Mouse (Mus musculus): ENCODE results near the gene Spib.

Gene Spib

DNA sequence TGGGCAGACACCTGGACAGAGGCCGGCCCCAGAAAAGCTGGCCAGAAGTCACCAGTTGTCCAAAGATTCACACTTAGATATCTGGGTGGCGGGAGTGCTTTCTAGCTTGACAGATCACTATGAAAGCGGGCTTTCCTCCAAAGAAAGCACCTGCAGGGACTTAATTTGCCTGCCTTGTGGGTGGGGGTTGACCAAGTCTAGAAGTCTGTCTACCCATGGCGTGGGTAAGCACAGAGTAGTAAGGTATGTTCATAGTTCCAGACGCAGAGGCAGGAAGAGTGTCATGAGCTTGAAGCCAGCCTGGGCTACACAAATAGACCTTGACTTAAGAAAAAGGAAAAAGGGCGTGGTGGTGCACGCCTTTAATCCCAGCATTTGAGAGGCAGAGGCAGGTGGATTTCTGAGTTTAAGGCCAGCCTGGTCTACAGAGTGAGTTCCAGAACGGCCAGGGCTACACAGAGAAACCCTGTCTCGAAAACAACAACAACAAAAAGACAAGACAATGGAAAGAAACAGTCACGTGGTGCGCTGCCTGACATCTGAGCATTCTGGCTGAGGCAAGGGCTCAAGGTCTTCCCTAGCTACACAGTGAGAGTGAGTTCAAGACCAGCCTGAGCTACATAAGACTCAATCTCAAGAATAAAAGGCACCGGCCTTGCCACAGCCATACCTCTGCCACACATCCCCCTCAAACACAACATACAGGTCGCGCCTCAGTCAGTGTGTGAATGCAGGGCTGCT is 5.3 kb downstream of the Spib start:
- no peak for DNase-seq (ENCODE audit: low spot score)

DNA sequence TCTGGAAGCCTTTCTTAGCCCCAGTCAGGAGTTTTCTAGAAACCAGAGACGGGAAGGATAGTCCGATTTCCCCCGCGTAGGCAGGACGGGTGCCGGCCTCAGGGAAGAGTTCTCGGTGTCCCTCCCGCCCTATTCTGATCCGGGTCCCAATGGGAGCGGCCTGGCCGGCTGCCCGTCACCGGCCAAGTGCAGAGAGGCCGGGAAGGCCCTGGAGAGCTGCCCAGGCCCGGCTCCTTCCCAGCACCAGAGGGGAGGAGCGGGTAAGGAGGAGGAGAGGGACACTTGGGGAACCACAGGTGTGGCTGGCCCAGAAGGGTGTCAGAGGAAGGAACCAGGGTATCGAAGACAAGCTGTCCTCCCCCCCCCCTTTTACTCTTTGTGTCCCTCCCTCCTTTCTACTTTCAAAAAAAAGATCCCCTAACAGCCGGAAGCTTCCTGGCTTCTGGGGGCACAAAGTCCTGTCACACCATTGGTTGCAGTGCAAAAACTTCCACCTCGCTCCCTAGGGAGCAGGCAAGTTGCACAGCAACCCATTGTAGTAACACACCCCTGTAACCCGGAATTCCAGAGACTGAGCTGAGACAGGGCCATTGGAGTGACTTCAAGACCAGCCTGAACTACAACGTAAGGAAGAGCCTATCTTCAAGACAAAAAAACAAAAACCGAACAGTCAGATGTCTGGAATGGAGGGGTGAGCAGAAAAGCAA is 6.6 kb downstream of the Spib start:
- peak; percentile 91 for DNase-seq (ENCODE audit: low spot score)

DNA sequence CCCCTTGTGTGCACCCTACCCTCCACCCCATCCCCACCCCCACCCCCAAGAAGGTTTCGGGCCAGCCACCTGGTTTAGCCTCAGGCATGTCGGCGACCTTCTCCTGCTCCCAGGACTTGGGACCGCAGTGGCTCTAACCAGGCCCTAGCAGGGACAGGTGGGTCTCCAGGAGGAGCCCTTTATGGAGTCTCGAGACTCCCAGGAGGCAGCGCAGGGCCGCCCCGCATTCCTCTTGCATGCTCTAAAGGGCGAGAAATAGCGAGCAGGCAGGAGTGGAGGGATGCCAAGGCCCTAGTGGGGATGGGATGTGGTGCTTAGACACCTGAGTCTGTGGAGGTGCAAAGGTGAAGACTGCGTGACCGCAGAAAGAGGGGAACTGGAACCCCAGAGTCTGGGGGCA is 7.4 kb downstream of the Spib start, which contains the start of gene Mybpc2:
Gene Mybpc2 (minus strand): TSS at position 155 of the 400 bp plus-strand sequence.
- no peak for DNase-seq (ENCODE audit: low spot score)

DNA sequence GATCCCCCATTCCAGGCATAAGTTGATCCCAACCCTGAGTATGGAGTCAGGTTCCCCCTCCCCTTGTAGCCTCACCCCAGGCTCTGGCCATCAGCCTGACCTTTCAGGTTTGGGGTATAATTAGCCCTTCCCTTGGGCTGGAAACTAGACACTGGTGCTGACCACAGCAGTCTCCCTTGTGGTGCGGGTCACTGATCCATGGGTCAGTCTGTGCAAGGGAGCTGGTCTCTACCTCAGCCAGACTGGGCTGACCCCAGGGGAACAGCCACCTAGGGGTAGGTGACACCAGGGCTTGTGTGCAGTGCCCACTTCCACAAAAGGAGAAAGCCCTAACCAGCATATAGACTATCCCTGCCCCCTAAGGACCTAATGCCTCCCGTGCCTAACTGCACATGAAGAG is 8.8 kb downstream of the Spib start:
- no peak for DNase-seq (ENCODE audit: low spot score)

DNA sequence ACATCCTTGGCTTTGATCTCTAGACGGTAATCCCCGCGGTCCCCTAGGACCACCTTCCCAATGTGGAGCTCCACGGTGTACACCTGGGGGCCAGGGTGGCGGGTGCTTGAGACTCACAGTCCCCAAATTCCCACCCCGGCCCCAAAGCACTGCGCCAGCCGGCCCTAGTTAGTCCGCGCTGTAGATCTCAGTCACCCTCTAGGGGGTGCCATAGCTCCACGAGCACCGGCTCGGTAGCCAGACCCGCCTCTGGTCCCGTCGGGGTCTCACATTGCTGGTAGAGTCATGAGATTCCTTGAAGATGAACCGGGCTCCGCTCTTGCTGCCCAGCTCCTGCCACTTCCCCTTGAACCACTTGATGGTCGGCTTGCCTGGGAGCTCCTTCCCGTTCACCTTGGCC is 10.2 kb downstream of the Spib start:
- DNase-seq (ENCODE audit: low spot score), result peak; percentile 65

DNA sequence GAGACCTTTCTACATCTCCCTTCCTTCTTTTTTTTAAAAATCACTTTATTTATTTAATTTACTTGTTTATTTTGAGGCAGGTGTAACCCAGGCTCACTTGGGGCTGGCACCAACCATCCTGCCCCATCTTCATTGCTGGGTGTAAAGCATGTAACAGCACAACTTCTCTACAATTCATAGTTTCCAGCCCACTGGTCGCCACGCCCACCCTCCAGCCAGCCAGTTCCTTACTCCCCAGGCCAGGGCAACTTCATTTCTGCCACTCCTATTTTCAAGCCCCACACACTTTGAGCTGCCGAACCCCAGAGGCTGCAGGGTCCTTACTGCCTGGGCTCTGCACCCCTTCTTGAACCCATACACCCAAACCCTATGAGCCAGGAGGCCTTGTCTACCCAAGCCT is 10.9 kb downstream of the Spib start:
- DNase-seq (ENCODE audit: low spot score), result no peak

DNA sequence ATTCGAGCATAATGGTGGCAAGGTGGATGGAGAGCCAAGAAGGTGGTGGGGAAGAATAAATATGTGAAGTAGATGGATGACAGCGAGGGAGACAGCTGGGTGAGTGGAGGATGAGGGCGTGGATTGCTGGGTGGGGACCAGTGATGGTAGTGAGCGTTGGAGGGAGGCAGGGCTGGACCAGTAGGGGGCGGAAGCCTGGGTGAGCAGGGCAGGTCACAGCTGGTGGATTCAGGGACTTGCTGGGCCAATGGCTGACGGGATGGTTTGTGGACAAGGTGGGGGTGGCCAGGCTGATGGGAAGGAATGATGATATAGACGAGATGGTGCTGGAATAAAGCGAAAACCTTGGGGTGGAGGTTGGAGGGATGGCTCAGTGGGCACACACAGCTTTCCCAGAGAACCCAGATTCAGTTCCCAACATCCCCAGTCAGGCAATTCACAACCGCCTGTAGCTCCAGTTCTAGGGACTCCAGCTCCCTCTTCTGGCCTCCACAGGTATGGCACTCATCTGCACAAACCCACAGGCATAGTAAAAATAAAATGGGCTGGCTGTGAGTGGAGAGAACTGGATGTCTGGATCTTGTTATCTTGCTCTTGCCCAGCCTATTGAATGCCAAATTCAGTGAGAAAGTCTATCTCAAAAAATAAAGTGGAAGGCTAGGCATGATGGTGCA is 12.5 kb downstream of the Spib start:
- no peak for DNase-seq (ENCODE audit: low spot score)

DNA sequence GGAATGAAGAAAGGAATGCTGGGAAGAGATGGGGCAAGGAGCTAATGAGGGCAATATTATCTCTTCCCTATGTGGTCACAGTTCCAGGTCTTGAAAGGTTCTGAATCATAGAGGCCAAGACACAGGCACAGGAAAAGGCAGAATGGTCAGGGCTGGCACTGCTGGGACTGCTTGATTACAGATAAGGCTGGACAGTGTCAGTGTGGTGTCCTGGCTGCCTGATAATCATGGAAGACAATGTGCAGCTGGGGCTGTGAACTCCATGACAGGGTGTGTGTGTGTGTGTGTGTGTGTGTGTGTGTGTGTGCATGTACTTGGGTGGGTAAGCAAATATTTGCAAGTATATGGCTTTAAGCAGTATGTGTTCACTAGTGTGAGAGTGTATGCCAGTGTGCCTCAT is 24.4 kb downstream of the Spib start:
- no peak for DNase-seq (ENCODE audit: low spot score)

DNA sequence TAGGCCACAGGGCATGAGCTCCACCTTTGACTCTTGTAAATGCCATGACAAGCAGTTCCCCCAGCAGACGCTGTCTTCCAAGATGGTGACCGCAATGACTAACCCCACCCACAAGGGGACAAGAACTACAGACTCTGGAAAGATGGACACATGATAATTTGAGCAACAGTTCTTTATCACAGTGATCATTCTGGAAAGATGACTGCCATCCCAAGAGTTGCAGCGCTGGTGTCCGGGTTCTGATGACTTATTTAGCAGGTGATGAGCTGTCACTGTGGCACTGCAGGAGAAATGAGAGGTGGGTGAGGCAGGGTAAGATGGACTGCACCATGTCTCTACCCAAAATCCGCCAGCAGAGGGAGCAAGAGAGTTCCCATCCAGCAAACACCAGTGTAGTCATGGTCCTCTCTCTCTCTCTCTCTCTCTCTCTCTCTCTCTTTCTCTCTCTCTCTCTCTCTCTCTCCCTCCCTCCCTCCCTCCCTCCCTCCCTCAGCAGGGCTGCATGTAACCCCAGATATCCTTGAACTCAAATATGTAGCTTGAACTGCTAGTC is 30.2 kb downstream of the Spib start:
- peak; percentile 58 for DNase-seq (ENCODE audit: low spot score)

DNA sequence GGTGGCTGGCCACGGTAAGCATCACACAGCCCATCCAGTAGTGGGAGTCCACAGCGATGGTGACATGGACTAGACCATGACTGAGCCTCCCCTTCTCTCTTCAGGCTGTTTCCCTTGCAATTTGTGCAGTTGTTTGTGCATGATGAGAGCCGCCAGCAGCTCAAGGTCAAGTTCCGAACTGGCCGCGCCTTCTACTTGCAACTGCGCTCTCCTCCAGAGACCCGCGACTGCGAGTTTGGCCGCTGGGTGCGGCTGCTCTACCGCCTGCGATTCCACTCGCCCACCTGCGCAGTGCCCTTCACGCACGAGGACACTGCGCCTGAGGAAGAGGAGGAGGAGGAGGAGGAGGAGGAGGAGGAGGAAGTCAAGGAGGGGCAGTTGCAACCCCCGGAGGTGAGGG is 31.8 kb downstream of the Spib start:
- no peak for DNase-seq (ENCODE audit: low spot score)

DNA sequence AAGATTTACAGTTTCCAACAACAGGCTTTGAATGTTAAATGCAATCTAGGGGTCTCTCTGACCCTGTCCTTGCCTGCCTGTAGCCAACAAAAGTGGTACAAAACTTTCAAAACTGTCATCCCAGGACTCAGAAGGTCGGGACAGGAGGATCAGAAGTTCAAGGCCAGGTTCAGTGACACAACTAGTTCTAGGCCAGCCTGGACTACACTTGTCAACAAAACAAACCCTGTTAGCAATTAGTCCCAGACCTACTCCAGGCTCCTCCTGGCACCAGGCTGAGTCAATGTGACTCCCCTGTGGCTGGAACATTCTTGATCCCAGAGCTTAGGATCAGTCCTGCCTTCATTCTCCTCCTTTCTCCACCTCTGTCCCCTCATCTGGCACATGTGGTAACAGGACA is 32.9 kb downstream of the Spib start:
- no peak for DNase-seq (ENCODE audit: low spot score)

DNA sequence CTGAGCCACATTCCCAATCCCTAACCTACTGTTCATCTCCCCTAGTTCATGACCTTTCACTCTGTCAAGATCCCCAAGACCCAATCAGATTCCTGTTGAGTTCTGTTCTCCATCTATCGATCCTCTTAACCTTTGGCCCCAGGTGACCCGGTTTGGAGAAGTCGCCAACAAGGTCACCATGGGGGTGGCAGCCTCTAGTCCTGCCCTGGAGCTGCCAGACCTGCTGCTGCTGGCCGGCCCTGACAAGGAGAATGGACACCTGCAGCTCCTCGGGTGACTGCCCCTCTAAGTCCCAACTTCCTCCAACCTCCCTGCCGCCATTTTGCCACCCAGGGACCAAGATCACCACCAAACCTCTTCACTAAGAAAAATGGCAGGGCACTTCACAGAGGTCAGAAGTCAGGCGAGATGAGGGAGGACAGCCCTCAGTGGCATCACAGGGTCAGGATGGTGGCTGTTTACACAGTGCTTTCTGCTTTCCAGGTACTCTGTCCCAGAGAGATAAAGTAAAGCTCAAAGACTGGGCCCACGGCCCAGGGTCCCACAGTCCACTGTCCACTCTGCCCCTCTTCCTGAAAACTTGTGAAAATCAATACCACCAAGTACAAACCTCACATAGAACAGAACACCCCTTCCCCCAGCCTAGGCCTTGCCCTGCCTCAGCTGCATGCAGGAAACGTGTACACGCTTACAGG is 34.4 kb downstream of the Spib start:
- DNase-seq (ENCODE audit: low spot score), result no peak

DNA sequence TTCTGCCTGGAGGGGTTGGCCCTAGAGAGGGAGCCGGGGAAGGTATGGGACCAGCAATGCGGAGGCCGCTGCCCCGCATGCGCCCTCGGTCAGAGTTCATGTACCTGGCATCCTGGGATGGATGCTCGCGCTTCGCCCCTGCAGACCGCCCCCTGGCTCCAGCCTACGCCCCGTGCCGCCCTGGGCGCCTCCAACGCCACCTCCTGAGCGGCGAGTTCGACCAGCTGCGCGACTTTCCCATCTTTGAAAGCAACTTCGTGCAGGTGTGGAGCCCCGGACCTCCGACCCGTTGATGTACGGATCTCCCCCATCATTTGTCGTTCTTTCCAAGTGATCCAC is 35.1 kb downstream of the Spib start:
- no peak for DNase-seq (ENCODE audit: low spot score)

DNA sequence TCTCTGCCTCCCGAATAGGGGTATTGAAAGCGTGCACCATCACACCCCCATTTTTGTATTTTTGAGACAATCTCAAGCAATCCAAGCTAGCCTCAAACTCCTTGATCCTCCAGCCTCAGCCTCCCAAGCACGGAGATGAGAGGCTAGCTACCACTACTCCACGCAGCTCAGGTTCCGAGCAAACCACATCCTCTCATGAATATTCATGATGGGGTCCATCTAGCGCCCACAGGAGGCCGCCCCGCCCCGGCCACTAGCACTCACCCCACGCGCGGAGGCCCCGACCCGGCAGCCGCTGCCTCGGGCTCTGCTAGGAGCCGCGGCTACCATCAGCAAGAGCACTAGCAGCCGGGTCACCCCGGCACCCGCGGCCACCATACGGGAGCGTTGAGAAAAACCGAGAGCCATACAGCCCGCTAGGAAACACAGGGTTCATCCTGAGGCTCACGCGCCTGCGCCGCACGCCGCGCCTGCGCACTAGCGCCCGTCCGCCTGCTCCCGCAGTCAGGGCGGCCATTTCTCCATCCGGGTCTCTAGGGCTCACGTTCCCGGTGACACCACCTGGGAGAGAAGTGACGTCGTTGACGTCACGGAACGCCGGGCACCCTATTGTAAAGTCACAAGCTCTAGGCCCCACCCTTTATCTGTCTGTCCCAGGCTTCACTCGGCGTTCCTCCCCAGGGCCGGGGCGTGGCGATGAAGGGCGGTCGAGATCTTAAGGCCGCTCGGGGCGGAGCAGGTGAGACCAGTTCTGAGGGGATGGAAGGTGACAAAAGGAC is 35.7 kb downstream of the Spib start, which contains the start of the genes Emc10 and Fam71e1:
Gene Emc10 (minus strand): TSS at position 538 of the 779 bp plus-strand sequence.
Gene Fam71e1 (plus strand): TSS at position 590 of the 779 bp plus-strand sequence.
- DNase-seq (ENCODE audit: low spot score), result peak; percentile 97

DNA sequence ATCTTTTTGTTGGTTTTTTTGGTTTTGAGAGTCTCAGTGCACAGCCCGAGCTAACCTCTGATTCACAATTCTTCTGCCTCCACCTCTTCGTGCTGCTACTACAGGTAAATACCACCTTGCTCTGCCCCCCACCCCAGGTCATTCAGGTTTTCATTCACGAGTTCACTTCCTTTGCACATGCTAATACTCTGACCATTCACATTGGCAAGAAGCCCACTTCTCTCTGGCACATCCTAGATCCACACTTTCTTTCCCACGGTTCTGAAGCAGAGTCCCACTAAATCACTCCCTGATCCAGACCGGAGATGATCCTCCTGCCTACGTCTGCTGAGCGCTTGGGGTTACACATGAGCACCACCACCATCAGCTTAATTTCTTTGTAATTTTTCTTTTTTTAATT is 36.8 kb downstream of the Spib start:
- no peak for DNase-seq (ENCODE audit: low spot score)

DNA sequence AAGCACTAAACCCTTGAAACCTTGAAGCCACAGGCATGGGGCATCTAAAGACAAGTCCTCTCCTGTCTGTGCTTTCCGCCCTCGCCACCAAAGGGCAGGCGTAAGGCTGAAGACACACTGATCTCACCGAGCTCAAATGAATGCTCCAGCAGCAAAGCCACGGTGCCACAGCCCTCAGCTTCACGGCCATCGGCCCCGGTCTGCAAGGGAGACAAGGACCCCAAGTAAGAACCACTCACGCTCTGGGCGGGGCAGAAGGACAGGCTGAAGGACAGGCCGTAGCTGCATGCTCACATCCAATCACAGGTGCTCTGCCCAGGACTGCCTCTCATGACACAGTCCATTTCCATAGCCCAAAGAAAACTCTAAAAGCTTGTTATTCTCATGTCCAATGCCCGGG is 37.2 kb downstream of the Spib start:
- no peak for DNase-seq (ENCODE audit: low spot score)

DNA sequence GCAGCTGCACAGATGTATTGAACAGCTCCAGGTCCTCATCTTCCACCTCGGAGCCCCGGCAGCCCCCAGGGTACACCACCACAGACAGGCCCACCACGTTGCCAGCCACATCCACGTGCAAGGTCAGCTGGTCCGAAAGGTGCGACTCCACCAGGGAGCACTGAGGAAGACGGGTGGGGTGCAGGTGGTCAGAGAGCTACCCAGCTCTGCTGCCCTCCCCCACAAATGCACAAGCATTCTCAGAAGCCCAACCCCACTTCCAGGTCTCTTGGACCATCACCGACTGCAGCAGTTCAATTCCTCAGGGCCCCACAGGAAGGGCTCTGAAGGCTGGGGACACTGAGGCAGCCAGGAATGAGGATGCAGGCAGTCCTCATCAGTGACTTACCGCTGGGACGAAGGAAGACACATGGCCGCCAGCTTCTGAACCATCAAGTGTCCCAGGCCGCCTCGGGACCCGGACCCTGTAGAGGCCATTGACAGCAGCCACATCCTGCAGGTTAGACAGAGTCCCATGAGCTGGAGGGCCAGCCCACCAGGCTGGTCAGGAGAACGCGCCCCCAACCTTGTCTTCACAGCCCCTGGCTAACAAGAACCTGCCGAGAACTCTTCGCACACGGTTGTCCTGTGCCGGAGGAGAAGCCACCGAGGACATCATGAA is 39.6 kb downstream of the Spib start:
- DNase-seq (ENCODE audit: low spot score), result no peak

DNA sequence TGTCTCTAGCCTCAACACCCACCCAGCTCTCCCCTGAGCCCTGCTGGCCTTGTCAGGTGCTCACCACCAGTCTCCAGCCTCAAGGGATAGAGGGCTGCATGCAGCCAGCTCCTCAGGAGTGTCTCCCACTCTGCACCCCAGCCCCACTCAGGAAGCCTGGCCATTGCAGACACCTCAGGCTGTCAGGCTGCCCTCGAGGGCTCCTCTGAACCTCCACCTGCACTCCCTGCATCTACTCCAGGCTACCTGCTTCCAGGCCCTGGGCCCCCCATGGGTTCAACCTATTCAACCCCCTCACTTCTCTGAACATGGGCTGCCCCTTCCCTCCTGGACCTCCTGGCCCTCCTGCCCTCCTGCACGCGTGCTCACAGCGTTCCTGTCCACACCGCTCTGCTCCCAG is 40.5 kb downstream of the Spib start:
- DNase-seq (ENCODE audit: low spot score), result no peak

DNA sequence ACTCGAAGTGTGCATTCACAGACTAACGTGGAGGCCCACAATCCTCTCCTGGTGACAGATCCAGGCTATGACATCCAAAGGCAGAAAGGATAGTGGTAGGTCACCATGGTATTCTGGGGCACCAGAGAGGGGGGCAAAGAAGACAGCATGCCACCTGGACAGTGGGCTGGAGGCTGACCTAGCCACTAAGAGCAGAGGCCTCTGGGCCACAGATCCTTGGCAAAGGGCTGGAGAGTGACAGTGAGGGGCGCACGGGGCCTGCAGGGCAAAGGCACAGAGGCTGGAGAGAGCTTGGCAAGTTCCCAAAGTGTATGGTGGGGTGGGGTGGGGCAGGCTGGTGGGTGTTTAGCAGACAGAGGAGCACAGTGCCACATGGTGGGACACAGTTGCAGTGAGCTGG is 41.6 kb downstream of the Spib start:
- no peak for DNase-seq (ENCODE audit: low spot score)

DNA sequence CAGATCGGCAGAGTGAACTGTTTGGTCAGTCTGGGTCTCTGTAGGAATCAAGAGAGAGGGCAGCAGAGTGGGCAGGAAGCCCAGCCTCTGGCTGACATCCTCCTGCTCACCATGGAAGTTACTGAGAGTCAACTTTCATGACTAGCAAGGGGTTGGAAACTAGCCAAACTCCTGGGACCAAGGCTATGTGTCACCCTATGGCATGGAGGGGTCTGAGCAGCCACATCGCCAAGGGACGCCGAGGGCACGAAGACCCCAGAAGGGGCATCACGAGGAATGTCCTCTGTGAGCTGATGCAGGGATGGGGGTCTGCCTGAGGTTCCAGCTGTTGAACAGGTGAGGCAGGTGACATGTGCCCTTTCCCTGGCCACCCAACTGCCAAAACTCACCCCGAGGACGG is 43.3 kb downstream of the Spib start:
- no peak for DNase-seq (ENCODE audit: low spot score)

DNA sequence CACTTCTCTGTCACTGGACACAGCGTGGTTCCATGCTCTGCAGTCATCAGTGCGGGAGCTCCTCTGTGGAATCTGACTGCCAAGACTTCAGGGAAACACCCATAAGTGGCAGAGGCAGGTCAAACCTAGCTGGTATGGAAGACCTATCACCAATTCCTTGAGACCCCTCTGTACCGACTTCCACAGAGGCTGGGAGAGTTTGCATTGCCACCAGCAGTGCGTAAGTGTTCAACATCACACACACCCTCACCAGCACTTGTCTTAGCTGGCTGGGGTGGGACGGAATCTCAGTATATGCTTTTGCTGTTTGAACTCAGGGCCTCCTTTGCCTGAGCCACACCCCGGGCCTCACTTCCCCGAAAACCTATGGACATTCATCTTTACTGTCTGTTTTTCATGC is 43.9 kb downstream of the Spib start:
- no peak for DNase-seq (ENCODE audit: low spot score)

All from lung, postnatal 25 days (tissue).